Mouse (Mus musculus): ENCODE results near the gene Lrrc43. TPM values are rescaled to one million over a fixed set of nuclear protein-coding genes. Genes with fewer than 3 reads are reported as not detected.

The Lrrc43 gene
- polyA plus RNA-seq (2012; rRNA removed) = not detected in 2 replicates

- 10% methylated on average over 25 of the region's 25 CpGs for WGBS
- no peak for DNase-seq (ENCODE audit: low read depth, low spot score)
Measured at GRCm38 (mm10) chr5:123489112-123489785, at the start of gene Lrrc43, which contains the start of gene Il31. Lrrc43 (plus strand) TSS chr5:123489305. Il31 (minus strand) TSS chr5:123489489.

- DNase-seq (ENCODE audit: low read depth, low spot score) = no peak
- 87% methylated on average over 1 of the region's 1 CpGs for WGBS
Measured at GRCm38 (mm10) chr5:123439312-123439711, 49.8 kb upstream of the Lrrc43 start.

GRCm38 (mm10) chr5:123439941-123440340 lies 49.2 kb upstream of the Lrrc43 start:
- no peak for DNase-seq (ENCODE audit: low read depth, low spot score)
- WGBS = 85% methylated on average over 4 of the region's 4 CpGs

- 73% methylated on average over 4 of the region's 4 CpGs for WGBS
- no peak for DNase-seq (ENCODE audit: low read depth, low spot score)
Measured at GRCm38 (mm10) chr5:123440664-123441063, 48.4 kb upstream of the Lrrc43 start.

GRCm38 (mm10) chr5:123442283-123442682 lies 46.8 kb upstream of the Lrrc43 start:
- DNase-seq (ENCODE audit: low read depth, low spot score) = no peak
- WGBS = 90% methylated on average over 3 of the region's 3 CpGs

- WGBS = 47% methylated on average over 4 of the region's 4 CpGs
- DNase-seq (ENCODE audit: low read depth, low spot score) = no peak
Measured at GRCm38 (mm10) chr5:123444069-123444468, 45.0 kb upstream of the Lrrc43 start.

GRCm38 (mm10) chr5:123444849-123445334 lies 44.2 kb upstream of the Lrrc43 start:
- 80% methylated on average over 5 of the region's 5 CpGs for WGBS
- DNase-seq (ENCODE audit: low read depth, low spot score) = no peak

GRCm38 (mm10) chr5:123451886-123452285 lies 37.2 kb upstream of the Lrrc43 start:
- WGBS = 86% methylated on average over 7 of the region's 7 CpGs
- DNase-seq (ENCODE audit: low read depth, low spot score) = no peak

GRCm38 (mm10) chr5:123461420-123461819 lies 27.7 kb upstream of the Lrrc43 start:
- WGBS = 46% methylated on average over 5 of the region's 5 CpGs
- DNase-seq (ENCODE audit: low read depth, low spot score) = no peak

GRCm38 (mm10) chr5:123464638-123465037 lies 24.5 kb upstream of the Lrrc43 start:
- DNase-seq (ENCODE audit: low read depth, low spot score) = no peak
- 71% methylated on average over 1 of the region's 1 CpGs for WGBS

GRCm38 (mm10) chr5:123470784-123471400 lies 18.2 kb upstream of the Lrrc43 start:
- 18% methylated on average over 10 of the region's 10 CpGs for WGBS
- DNase-seq (ENCODE audit: low read depth, low spot score) = no peak

- WGBS = 81% methylated on average over 5 of the region's 5 CpGs
- DNase-seq (ENCODE audit: low read depth, low spot score) = no peak
Measured at GRCm38 (mm10) chr5:123473817-123474216, 15.3 kb upstream of the Lrrc43 start.

GRCm38 (mm10) chr5:123487659-123488395 lies 1.3 kb upstream of the Lrrc43 start:
- DNase-seq (ENCODE audit: low read depth, low spot score) = no peak
- WGBS = 75% methylated on average over 11 of the region's 11 CpGs

GRCm38 (mm10) chr5:123489935-123490334 lies 830 bp downstream of the Lrrc43 start:
- 24% methylated on average over 9 of the region's 9 CpGs for WGBS
- DNase-seq (ENCODE audit: low read depth, low spot score) = no peak

- 48% methylated on average over 4 of the region's 4 CpGs for WGBS
- no peak for DNase-seq (ENCODE audit: low read depth, low spot score)
Measured at GRCm38 (mm10) chr5:123499717-123500116, 10.6 kb downstream of the Lrrc43 start.

GRCm38 (mm10) chr5:123501973-123502372 lies 12.9 kb downstream of the Lrrc43 start:
- 39% methylated on average over 4 of the region's 4 CpGs for WGBS

GRCm38 (mm10) chr5:123507936-123508723 lies 19.0 kb downstream of the Lrrc43 start:
- 2% methylated on average over 59 of the region's 59 CpGs for WGBS
- DNase-seq (ENCODE audit: low read depth, low spot score) = no peak

More at GRCm38 (mm10) chr5:123501973-123502372, 12.9 kb downstream of the Lrrc43 start:
- no peak for DNase-seq (ENCODE audit: low read depth, low spot score)

- WGBS = 16% methylated on average over 12 of the region's 12 CpGs
- DNase-seq (ENCODE audit: low read depth, low spot score) = no peak
Measured at GRCm38 (mm10) chr5:123508921-123509320, 19.8 kb downstream of the Lrrc43 start.

GRCm38 (mm10) chr5:123510160-123510559 lies 21.1 kb downstream of the Lrrc43 start, which contains the start of gene B3gnt4:
B3gnt4 (plus strand) TSS chr5:123510460.
- no peak for DNase-seq (ENCODE audit: low read depth, low spot score)
- 85% methylated on average over 5 of the region's 5 CpGs for WGBS
